Mouse (Mus musculus): ENCODE measurements around the gene Ect2l. TPM values are rescaled to one million over a fixed set of nuclear protein-coding genes. Genes with fewer than 3 reads are reported as not detected.
A peak's percentile ranks its signal among the peaks of the same experiment; 100 is the strongest.

Gene Ect2l
- polyA plus RNA-seq, 1 experiment from 2014 or later, result 0.43 TPM

DNA sequence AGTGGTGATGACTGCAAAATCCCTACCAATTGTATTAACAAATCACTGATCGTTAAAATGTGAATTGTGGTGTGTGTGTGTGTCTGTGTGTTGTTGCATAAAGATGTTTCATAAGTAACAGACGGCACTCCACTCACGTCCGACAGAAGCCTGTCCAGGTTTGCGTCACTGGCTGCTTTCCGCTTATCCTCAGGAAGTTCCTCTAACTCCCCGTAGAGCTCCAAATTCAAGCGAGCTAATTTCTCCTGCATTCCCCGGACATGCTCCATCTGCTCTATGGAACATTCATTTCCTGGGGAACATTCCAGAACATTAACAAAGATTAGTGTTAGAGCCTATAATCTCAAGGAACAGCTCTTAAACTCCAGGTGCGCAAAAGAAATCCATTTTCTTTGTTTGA, 8.7 kb upstream of the Ect2l start:
- Histone ChIP-seq H3K9me3 (replicated peaks; ENCODE audit: control insufficient read depth, low read length) (no peaks in the 10 kb centered on the region), H3K27ac (ENCODE audit: low read length) (no peak overlapping the region), H3K4me2 (ENCODE audit: low read depth, low read length) (no peak overlapping the region), H3K36me3 (ENCODE audit: control insufficient read depth, insufficient read depth, low read length) (no peaks in the 10 kb centered on the region), H3K4me3 (replicated peaks; ENCODE audit: low read length) (no peak overlapping the region), H3K9ac (ENCODE audit: low read length) (no peak overlapping the region), H3K4me1 (ENCODE audit: control insufficient read depth, insufficient read depth, low read length) (no peaks in the 10 kb centered on the region), H3K27me3 (ENCODE audit: control insufficient read depth, insufficient read depth, low read length) (no peaks in the 10 kb centered on the region)
- 64% methylated on average over 10 of the region's 10 CpGs for WGBS
- ATAC-seq (ENCODE audit: insufficient read depth, low FRiP score), result no peak

DNA sequence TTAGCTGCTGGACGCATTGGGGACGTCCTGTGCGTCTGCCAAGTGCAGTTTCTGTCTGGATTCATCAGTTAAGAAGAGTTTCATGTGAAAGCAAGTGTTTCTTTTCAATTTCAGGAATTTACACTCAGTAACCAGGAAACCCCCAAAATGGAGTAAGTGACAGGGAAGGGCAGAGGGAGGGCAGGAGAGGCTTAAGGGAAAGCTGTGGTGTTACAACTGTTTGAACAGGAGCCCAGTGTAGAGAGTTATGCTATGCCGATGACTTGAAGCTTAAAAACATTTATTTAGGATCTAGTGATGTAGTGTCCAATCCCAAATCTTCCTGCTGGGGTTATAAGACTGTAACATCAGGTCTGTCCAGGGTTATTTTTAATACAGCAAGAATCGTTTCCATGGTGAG, 3.4 kb upstream of the Ect2l start:
- no peaks in the 10 kb centered on the region for H3K27me3 ChIP-seq (ENCODE audit: control insufficient read depth, insufficient read depth, low read length)
- WGBS, result 57% methylated on average over 5 of the region's 5 CpGs
- 0 out of 2 replicates have a peak overlapping the region, but pooled peaks have one; percentile 19 for H3K4me2 ChIP-seq (ENCODE audit: low read depth, low read length)
- no peaks in the 10 kb centered on the region for H3K9me3 ChIP-seq (replicated peaks; ENCODE audit: control insufficient read depth, low read length)
- no peaks in the 10 kb centered on the region for H3K36me3 ChIP-seq (ENCODE audit: control insufficient read depth, insufficient read depth, low read length)
- H3K4me1 ChIP-seq (ENCODE audit: control insufficient read depth, insufficient read depth, low read length), result 0 out of 2 replicates have a peak, but pooled peaks cover 7% of the 10 kb centered on the region
- H3K4me3 ChIP-seq (replicated peaks; ENCODE audit: low read length), result no peak overlapping the region
- no peak overlapping the region for H3K27ac ChIP-seq (ENCODE audit: low read length)
- ATAC-seq (ENCODE audit: insufficient read depth, low FRiP score), result peak; percentile 51; the same call in 1 of the 2 replicates
- H3K9ac ChIP-seq (ENCODE audit: low read length), result no peak overlapping the region

DNA sequence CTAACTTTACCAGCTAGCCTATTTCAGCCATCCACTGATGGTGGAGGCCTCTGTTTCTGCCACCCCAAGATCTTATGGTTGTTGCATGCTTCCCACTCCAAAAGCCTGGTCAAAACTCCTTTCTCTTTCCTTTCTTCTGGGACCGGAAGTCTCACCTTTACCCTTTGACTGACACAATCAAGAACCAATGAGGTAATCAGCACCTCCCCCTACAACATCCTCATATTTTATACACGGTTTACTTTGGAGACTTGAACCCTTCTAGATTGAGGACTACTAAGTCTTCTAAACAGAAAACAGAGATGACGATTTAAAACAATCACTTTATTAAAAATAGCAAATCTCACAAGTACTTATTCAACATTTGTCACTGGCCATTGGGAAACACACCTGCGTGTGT, 2.7 kb upstream of the Ect2l start:
- no peak overlapping the region for H3K4me2 ChIP-seq (ENCODE audit: low read depth, low read length)
- H3K36me3 ChIP-seq (ENCODE audit: control insufficient read depth, insufficient read depth, low read length), result no peaks in the 10 kb centered on the region
- no peak overlapping the region for H3K4me3 ChIP-seq (replicated peaks; ENCODE audit: low read length)
- ATAC-seq (ENCODE audit: insufficient read depth, low FRiP score), result no peak
- no peak overlapping the region for H3K27ac ChIP-seq (ENCODE audit: low read length)
- H3K9ac ChIP-seq (ENCODE audit: low read length), result no peak overlapping the region
- WGBS, result 63% methylated on average over 4 of the region's 4 CpGs
- no peaks in the 10 kb centered on the region for H3K27me3 ChIP-seq (ENCODE audit: control insufficient read depth, insufficient read depth, low read length)
- no peaks in the 10 kb centered on the region for H3K9me3 ChIP-seq (replicated peaks; ENCODE audit: control insufficient read depth, low read length)
- 0 out of 2 replicates have a peak, but pooled peaks cover 7% of the 10 kb centered on the region for H3K4me1 ChIP-seq (ENCODE audit: control insufficient read depth, insufficient read depth, low read length)

DNA sequence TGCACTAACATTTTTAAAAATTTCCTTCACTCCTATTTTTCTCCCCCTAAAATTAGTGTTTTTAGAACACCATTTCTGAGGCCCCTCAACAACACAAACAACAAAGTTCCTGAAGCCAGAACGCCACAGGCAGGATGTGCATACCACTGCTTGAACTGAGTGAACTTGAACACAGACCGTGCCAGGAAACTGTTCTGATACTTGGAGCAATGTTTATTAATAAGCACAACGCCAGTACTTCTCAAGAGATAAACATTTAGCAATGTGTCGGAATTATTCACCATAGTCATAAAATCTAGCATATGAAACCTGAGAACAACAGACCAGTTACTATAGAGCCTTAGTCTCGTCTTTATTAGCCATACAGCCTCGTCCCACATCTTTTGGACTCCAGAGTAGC, 571 bp downstream of the Ect2l start:
- no peaks in the 10 kb centered on the region for H3K9me3 ChIP-seq (replicated peaks; ENCODE audit: control insufficient read depth, low read length)
- ATAC-seq (ENCODE audit: insufficient read depth, low FRiP score), result no peak
- H3K4me2 ChIP-seq (ENCODE audit: low read depth, low read length), result no peak overlapping the region
- H3K9ac ChIP-seq (ENCODE audit: low read length), result no peak overlapping the region
- no peaks in the 10 kb centered on the region for H3K27me3 ChIP-seq (ENCODE audit: control insufficient read depth, insufficient read depth, low read length)
- no peak overlapping the region; the same call in 1 of the 2 replicates for H3K27ac ChIP-seq (ENCODE audit: low read length)
- H3K4me1 ChIP-seq (ENCODE audit: control insufficient read depth, insufficient read depth, low read length), result 0 out of 2 replicates have a peak, but pooled peaks cover 7% of the 10 kb centered on the region
- H3K4me3 ChIP-seq (replicated peaks; ENCODE audit: low read length), result no peak overlapping the region
- H3K36me3 ChIP-seq (ENCODE audit: control insufficient read depth, insufficient read depth, low read length), result no peaks in the 10 kb centered on the region
- WGBS, result 42% methylated on average over 6 of the region's 6 CpGs

DNA sequence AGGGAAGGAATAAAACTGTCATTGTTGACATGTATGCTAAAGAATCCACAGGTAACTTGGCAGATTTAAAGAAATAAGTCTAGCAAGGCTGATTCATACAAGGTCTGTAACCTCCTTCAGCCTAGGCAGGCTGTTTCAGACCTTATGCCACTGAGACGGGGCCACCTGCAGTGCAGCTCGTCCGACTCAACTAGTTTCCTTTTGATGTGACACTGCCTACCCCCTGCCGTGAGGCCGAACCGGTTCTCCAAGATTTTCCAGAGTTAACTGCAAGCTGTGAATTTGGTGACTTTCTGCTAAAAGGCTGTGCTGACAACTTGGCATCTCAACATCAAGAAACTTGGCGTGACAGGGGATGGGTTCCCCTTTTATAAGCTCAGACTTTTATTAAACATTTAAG, 6.6 kb downstream of the Ect2l start:
- H3K27me3 ChIP-seq (ENCODE audit: control insufficient read depth, insufficient read depth, low read length), result no peaks in the 10 kb centered on the region
- no peaks in the 10 kb centered on the region for H3K4me1 ChIP-seq (ENCODE audit: control insufficient read depth, insufficient read depth, low read length)
- no peak overlapping the region for H3K4me2 ChIP-seq (ENCODE audit: low read depth, low read length)
- peak; percentile 77 for ATAC-seq (ENCODE audit: insufficient read depth, low FRiP score)
- H3K9me3 ChIP-seq (replicated peaks; ENCODE audit: control insufficient read depth, low read length), result no peaks in the 10 kb centered on the region
- 31% methylated on average over 7 of the region's 7 CpGs for WGBS
- H3K27ac ChIP-seq (ENCODE audit: low read length), result peak overlapping the region; percentile 60
- H3K4me3 ChIP-seq (replicated peaks; ENCODE audit: low read length), result no peak overlapping the region
- no peak overlapping the region for H3K9ac ChIP-seq (ENCODE audit: low read length)
- no peaks in the 10 kb centered on the region for H3K36me3 ChIP-seq (ENCODE audit: control insufficient read depth, insufficient read depth, low read length)

DNA sequence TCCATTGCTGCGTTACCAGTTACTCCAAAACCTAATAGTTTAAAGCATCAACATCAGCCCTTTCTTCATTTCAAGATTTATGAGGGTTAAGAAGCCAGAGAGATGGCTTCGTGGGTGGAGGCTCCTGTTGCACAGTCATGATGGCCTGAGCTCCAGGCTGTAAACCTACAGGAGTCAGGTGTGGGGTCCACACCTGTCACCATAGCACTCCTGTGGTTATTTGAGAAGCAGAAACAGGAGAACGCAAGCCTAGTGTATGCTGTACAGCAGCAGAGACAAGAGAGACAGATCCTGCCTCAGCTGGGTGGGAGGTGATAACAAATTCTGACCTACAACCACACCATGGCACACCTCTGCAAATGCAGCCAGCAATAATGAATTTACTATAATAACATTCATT, 8.3 kb downstream of the Ect2l start:
- H3K36me3 ChIP-seq (ENCODE audit: control insufficient read depth, insufficient read depth, low read length), result no peaks in the 10 kb centered on the region
- ATAC-seq (ENCODE audit: insufficient read depth, low FRiP score), result no peak
- no peaks in the 10 kb centered on the region for H3K27me3 ChIP-seq (ENCODE audit: control insufficient read depth, insufficient read depth, low read length)
- H3K9ac ChIP-seq (ENCODE audit: low read length), result no peak overlapping the region
- H3K4me2 ChIP-seq (ENCODE audit: low read depth, low read length), result no peak overlapping the region
- no peaks in the 10 kb centered on the region for H3K9me3 ChIP-seq (replicated peaks; ENCODE audit: control insufficient read depth, low read length)
- no peak overlapping the region for H3K27ac ChIP-seq (ENCODE audit: low read length)
- WGBS, result 69% methylated on average over 3 of the region's 3 CpGs
- H3K4me1 ChIP-seq (ENCODE audit: control insufficient read depth, insufficient read depth, low read length), result no peaks in the 10 kb centered on the region
- H3K4me3 ChIP-seq (replicated peaks; ENCODE audit: low read length), result no peak overlapping the region

DNA sequence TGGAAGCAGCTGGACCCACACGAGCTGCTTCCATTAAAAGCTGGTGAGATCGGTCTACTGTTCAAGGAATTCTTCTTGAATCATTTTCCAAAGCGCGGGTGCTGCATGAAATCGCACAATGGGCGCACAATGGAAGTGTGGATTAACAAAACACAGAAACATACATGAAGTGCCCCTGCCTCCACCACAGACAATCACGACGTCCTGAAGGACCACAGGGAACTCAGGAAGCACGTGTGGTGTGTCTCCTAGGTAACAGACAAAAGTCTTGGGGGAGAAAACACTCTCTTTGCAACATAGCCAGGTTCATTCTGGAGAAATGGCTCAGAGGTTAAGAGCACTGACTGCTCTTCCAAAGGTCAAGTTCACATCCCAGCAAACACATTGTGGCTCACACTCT, 10.0 kb downstream of the Ect2l start:
- H3K27ac ChIP-seq (ENCODE audit: low read length), result no peak overlapping the region
- no peaks in the 10 kb centered on the region for H3K27me3 ChIP-seq (ENCODE audit: control insufficient read depth, insufficient read depth, low read length)
- H3K9me3 ChIP-seq (replicated peaks; ENCODE audit: control insufficient read depth, low read length), result no peaks in the 10 kb centered on the region
- 63% methylated on average over 9 of the region's 9 CpGs for WGBS
- ATAC-seq (ENCODE audit: insufficient read depth, low FRiP score), result no peak
- H3K4me2 ChIP-seq (ENCODE audit: low read depth, low read length), result no peak overlapping the region
- H3K4me3 ChIP-seq (replicated peaks; ENCODE audit: low read length), result no peak overlapping the region
- no peaks in the 10 kb centered on the region for H3K36me3 ChIP-seq (ENCODE audit: control insufficient read depth, insufficient read depth, low read length)
- H3K4me1 ChIP-seq (ENCODE audit: control insufficient read depth, insufficient read depth, low read length), result no peaks in the 10 kb centered on the region
- no peak overlapping the region for H3K9ac ChIP-seq (ENCODE audit: low read length)

DNA sequence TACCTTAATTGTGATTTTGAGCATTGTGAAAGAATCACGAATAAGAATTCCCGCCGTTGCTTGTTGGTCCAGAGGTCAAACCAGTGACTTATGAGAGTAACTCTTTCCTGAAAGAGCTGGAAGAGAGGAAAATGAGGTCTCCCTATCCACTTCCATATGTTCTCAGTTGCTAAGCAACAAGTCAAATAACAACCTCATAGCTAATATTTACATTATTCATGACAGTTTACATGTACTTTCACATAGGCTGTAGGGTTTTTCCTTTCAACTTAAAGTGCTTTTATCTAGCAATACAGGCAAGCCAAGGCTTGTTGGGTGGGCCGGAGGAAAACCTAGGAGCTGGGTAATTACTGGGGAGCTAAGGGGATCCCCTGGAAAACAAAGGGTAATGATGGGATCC, 10.8 kb downstream of the Ect2l start:
- peak overlapping the region; percentile 31; the same call in 1 of the 2 replicates for H3K27ac ChIP-seq (ENCODE audit: low read length)
- H3K9me3 ChIP-seq (replicated peaks; ENCODE audit: control insufficient read depth, low read length), result no peaks in the 10 kb centered on the region
- H3K4me3 ChIP-seq (replicated peaks; ENCODE audit: low read length), result no peak overlapping the region
- 34% methylated on average over 4 of the region's 4 CpGs for WGBS
- no peak overlapping the region for H3K4me2 ChIP-seq (ENCODE audit: low read depth, low read length)
- H3K27me3 ChIP-seq (ENCODE audit: control insufficient read depth, insufficient read depth, low read length), result no peaks in the 10 kb centered on the region
- H3K36me3 ChIP-seq (ENCODE audit: control insufficient read depth, insufficient read depth, low read length), result no peaks in the 10 kb centered on the region
- no peak overlapping the region for H3K9ac ChIP-seq (ENCODE audit: low read length)
- peak; percentile 26; the same call in 1 of the 2 replicates for ATAC-seq (ENCODE audit: insufficient read depth, low FRiP score)
- no peaks in the 10 kb centered on the region for H3K4me1 ChIP-seq (ENCODE audit: control insufficient read depth, insufficient read depth, low read length)

DNA sequence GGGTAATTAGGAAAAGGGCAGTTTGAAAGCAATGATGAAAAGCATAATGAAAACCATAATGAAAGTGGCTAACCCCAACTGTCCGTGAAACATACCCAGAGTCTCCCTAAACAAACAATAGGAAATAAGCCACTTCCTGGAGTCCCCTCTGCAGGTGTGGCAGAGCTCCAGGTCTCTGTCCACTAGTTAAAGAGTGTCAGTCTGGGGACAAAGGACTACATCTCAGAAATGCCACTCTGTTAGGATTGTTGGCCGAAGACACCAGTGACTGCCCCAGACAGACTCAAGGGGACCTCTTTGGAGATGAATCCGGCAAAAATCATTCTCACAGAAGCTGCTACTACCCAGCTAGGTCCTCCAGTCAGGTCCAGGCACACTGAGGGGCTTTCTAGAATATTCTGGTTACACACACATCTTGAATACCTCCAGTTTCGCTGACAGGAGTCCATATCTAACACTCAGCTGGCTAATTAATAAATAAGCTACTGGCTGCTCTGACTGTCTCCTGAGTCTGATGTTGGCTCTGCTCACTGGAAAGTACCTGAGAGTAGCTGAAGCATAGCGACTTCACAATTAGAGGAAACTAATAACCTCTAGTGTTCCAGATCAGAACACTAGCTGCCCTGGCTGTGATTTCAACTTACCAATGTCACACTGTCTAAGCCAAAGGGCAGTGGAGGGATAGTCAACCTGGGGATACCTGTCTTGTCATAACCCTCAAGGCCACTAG, 12.2 kb downstream of the Ect2l start:
- 83% methylated on average over 5 of the region's 5 CpGs for WGBS
- H3K4me2 ChIP-seq (ENCODE audit: low read depth, low read length), result no peak overlapping the region
- no peak overlapping the region for H3K4me3 ChIP-seq (replicated peaks; ENCODE audit: low read length)

More for the DNA sequence above, 12.2 kb downstream of the Ect2l start:
- no peak overlapping the region for H3K27ac ChIP-seq (ENCODE audit: low read length)
- H3K9ac ChIP-seq (ENCODE audit: low read length), result no peak overlapping the region
- H3K4me1 ChIP-seq (ENCODE audit: control insufficient read depth, insufficient read depth, low read length), result no peaks in the 10 kb centered on the region
- H3K9me3 ChIP-seq (replicated peaks; ENCODE audit: control insufficient read depth, low read length), result no peaks in the 10 kb centered on the region
- H3K27me3 ChIP-seq (ENCODE audit: control insufficient read depth, insufficient read depth, low read length), result no peaks in the 10 kb centered on the region
- ATAC-seq (ENCODE audit: insufficient read depth, low FRiP score), result no peak
- no peaks in the 10 kb centered on the region for H3K36me3 ChIP-seq (ENCODE audit: control insufficient read depth, insufficient read depth, low read length)
